ENCODE assay signal across 14 mouse cellular contexts in the genomic region with DNA sequence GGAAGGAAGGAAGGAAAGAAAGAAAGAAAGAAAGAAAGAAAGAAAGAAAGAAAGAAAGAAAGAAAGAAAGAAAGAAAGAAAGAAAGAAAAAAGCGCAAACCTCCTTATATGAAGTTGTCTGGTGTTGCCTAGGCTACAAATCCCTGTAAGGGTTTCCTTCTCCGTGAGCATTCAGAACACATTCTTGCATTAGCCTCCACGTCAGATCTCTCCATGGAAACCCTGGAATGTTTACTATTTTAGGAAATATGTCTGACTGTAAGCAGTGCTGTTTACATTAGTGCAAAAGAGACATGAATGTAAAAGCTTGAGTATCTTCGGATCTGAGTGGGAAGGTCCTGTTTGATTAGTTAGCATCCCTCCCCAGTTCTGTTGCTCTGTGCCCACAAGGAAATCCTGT.
A peak's percentile ranks its signal among the peaks of the same experiment; 100 is the strongest.
DNase-seq lines count a peak whose midpoint lies in the region; ATAC-seq and TF ChIP-seq lines count a peak whose summit lies in the region.
"Had no signal": no experiment of that assay in that cellular context is flagged by ENCODE, and none has a peak within 500 bp of the region (broad histone marks: within the 10 kb centered on the region; RNA-seq: fewer than 3 reads in every experiment).

No protein-coding gene starts in this region.

- no peak for TF ChIP-seq POLR2A in lung, adult 2 months (IDR thresholded peaks at IDR 0.05; ENCODE audit: borderline replicate concordance, extremely low read depth, low read depth, low read length)

- H3K4me2 ChIP-seq in heart, embryonic 16.5 days (ENCODE audit: low read depth, low read length) = 0 out of 2 replicates have a peak overlapping the region, but pooled peaks have one; percentile 6
- H3K4me2 ChIP-seq in lung, postnatal 0 days (replicated peaks; ENCODE audit: low read depth, low read length) = no peak overlapping the region
- peak overlapping the region; percentile 19; the same call in 1 of the 2 replicates for H3K4me2 ChIP-seq in embryonic facial prominence, embryonic 14.5 days (ENCODE audit: low read depth, low read length)
- H3K4me2 ChIP-seq in stomach, embryonic 16.5 days (ENCODE audit: low read depth, low read length) = peak overlapping the region; percentile 4; the same call in 1 of the 2 replicates
- H3K4me2 ChIP-seq: kidney, embryonic 15.5 days; midbrain, embryonic 11.5 days; neural tube, embryonic 13.5 days had no signal

- no peak for TF ChIP-seq CTCF in lung, postnatal 0 days (IDR thresholded peaks at IDR 0.05)
- TF ChIP-seq CTCF in lung, adult 2 months (IDR thresholded peaks at IDR 0.05; ENCODE audit: insufficient read depth, low read length) = no peak

- H3K4me1 ChIP-seq in heart, embryonic 16.5 days (ENCODE audit: control insufficient read depth, insufficient read depth, low read length) = peaks cover 7% of the 10 kb centered on the region; the same call in 1 of the 2 replicates
- H3K4me1 ChIP-seq in lung, postnatal 0 days (ENCODE audit: insufficient read depth, low read depth, low read length) = no peaks in the 10 kb centered on the region
- H3K4me1 ChIP-seq in lung, adult 2 months (ENCODE audit: control insufficient read depth, insufficient read depth, low read length) = no peaks in the 10 kb centered on the region
- H3K4me1 ChIP-seq in embryonic facial prominence, embryonic 14.5 days (ENCODE audit: control insufficient read depth, insufficient read depth, low read length) = peaks cover 3% of the 10 kb centered on the region; the same call in 1 of the 2 replicates
- peaks cover 3% of the 10 kb centered on the region; the same call in 1 of the 2 replicates for H3K4me1 ChIP-seq in stomach, embryonic 16.5 days (ENCODE audit: control insufficient read depth, insufficient read depth, low read length)
- H3K4me1 ChIP-seq: kidney, embryonic 15.5 days; neural tube, embryonic 13.5 days had no signal

- intact Hi-C loops in heart, postnatal 14 days (cut with DNase I) = no loop called here

- no peak for DNase-seq in heart, postnatal 14 days
- peak; percentile 88 for DNase-seq in lung, postnatal 0 days (ENCODE audit: low spot score)
- no peak for DNase-seq in lung, adult 2 months
- DNase-seq in embryonic facial prominence, embryonic 14.5 days (ENCODE audit: low spot score) = peak; percentile 90
- no peak for DNase-seq in left cerebral cortex, adult 18-20 months (ENCODE audit: low spot score in 2 of 2)
- DNase-seq: adrenal gland, postnatal 14 days; liver; right cerebral cortex, adult 18-20 months; thymus, postnatal 4 days had no signal

- H3K9ac ChIP-seq in heart, embryonic 16.5 days (ENCODE audit: low read length) = no peak overlapping the region
- H3K9ac ChIP-seq in lung, postnatal 0 days (replicated peaks; ENCODE audit: low read depth) = no peak overlapping the region
- H3K9ac ChIP-seq in embryonic facial prominence, embryonic 14.5 days (ENCODE audit: low read depth, low read length) = no peak overlapping the region
- no peak overlapping the region for H3K9ac ChIP-seq in stomach, embryonic 16.5 days (ENCODE audit: low read length)
- H3K9ac ChIP-seq: kidney, embryonic 15.5 days; neural tube, embryonic 13.5 days had no signal

- H3K36me3 ChIP-seq in heart, embryonic 16.5 days (ENCODE audit: control insufficient read depth, insufficient read depth) = no peaks in the 10 kb centered on the region
- no peaks in the 10 kb centered on the region for H3K36me3 ChIP-seq in lung, postnatal 0 days (ENCODE audit: insufficient read depth, low read length)
- no peaks in the 10 kb centered on the region for H3K36me3 ChIP-seq in embryonic facial prominence, embryonic 14.5 days (ENCODE audit: control insufficient read depth, insufficient read depth, low read length)
- H3K36me3 ChIP-seq in stomach, embryonic 16.5 days (ENCODE audit: control insufficient read depth, insufficient read depth, low read length) = no peaks in the 10 kb centered on the region
- H3K36me3 ChIP-seq: kidney, embryonic 15.5 days; neural tube, embryonic 13.5 days had no signal

- ATAC-seq in heart, embryonic 16.5 days (replicated peaks; ENCODE audit: extremely low read depth, insufficient read depth, low FRiP score) = no peak
- peak; percentile 84 for ATAC-seq in lung, postnatal 0 days
- ATAC-seq in embryonic facial prominence, embryonic 14.5 days (ENCODE audit: low read depth) = peak; percentile 89
- peak; percentile 83 for ATAC-seq in stomach, embryonic 16.5 days (ENCODE audit: insufficient read depth, low FRiP score)

- H3K4me3 ChIP-seq in heart, embryonic 16.5 days (ENCODE audit: low read length) = no peak overlapping the region
- no peak overlapping the region for H3K4me3 ChIP-seq in lung, postnatal 0 days (ENCODE audit: low read depth, low read length)
- no peak overlapping the region for H3K4me3 ChIP-seq in lung, adult 2 months (replicated peaks; ENCODE audit: extremely low read depth, low read depth, low read length)
- no peak overlapping the region for H3K4me3 ChIP-seq in embryonic facial prominence, embryonic 14.5 days (ENCODE audit: low read depth, low read length)
- no peak overlapping the region for H3K4me3 ChIP-seq in stomach, embryonic 16.5 days (replicated peaks; ENCODE audit: low read length)
- H3K4me3 ChIP-seq: kidney, embryonic 15.5 days; neural tube, embryonic 13.5 days had no signal

- H3K27ac ChIP-seq in heart, embryonic 16.5 days (ENCODE audit: low read length) = no peak overlapping the region
- no peak overlapping the region for H3K27ac ChIP-seq in lung, postnatal 0 days (ENCODE audit: low read length)
- H3K27ac ChIP-seq in embryonic facial prominence, embryonic 14.5 days (replicated peaks; ENCODE audit: low read depth, low read length) = peak overlapping the region; percentile 22; the same call in 1 of the 2 replicates
- H3K27ac ChIP-seq in stomach, embryonic 16.5 days (ENCODE audit: low read length) = no peak overlapping the region
- H3K27ac ChIP-seq: kidney, embryonic 15.5 days; neural tube, embryonic 13.5 days had no signal

- TF ChIP-seq EP300 in lung, postnatal 0 days (IDR thresholded peaks at IDR 0.05) = peak; percentile 38; the same call in 1 of the 2 replicates

- no peaks in the 10 kb centered on the region for H3K27me3 ChIP-seq in heart, embryonic 16.5 days (ENCODE audit: control insufficient read depth, insufficient read depth, low read length)
- H3K27me3 ChIP-seq in lung, postnatal 0 days (replicated peaks; ENCODE audit: insufficient read depth, low read length) = no peaks in the 10 kb centered on the region
- H3K27me3 ChIP-seq in embryonic facial prominence, embryonic 14.5 days (replicated peaks; ENCODE audit: control insufficient read depth, insufficient read depth, low read length) = no peaks in the 10 kb centered on the region
- no peaks in the 10 kb centered on the region for H3K27me3 ChIP-seq in stomach, embryonic 16.5 days (ENCODE audit: control insufficient read depth, insufficient read depth, low read length)
- H3K27me3 ChIP-seq: kidney, embryonic 15.5 days; neural tube, embryonic 13.5 days had no signal

- H3K9me3 ChIP-seq in heart, embryonic 16.5 days (replicated peaks; ENCODE audit: control insufficient read depth, low read length) = no peaks in the 10 kb centered on the region
- no peaks in the 10 kb centered on the region for H3K9me3 ChIP-seq in lung, postnatal 0 days (ENCODE audit: low read length)
- no peaks in the 10 kb centered on the region for H3K9me3 ChIP-seq in embryonic facial prominence, embryonic 14.5 days (ENCODE audit: control insufficient read depth, low read length)
- H3K9me3 ChIP-seq in stomach, embryonic 16.5 days (replicated peaks; ENCODE audit: control insufficient read depth, low read length) = no peaks in the 10 kb centered on the region
- H3K9me3 ChIP-seq: kidney, embryonic 15.5 days; neural tube, embryonic 13.5 days had no signal

- 21% methylated on average over 4 of the region's 4 CpGs for WGBS in heart, embryonic 16.5 days
- 22% methylated on average over 4 of the region's 4 CpGs for WGBS in lung, postnatal 0 days
- WGBS in lung, adult 2 months = 24% methylated on average over 4 of the region's 4 CpGs
- 28% methylated on average over 4 of the region's 4 CpGs for WGBS in embryonic facial prominence, embryonic 14.5 days
- WGBS in stomach, embryonic 16.5 days = 18% methylated on average over 4 of the region's 4 CpGs

Comparison
In these comparisons a context has a peak if more than half of its experiments do, and no peak if none do; other contexts are left out.
1. DNase-seq: peak in lung, postnatal 0 days (single experiment) and embryonic facial prominence, embryonic 14.5 days (single experiment); none in heart, postnatal 14 days (0 of 2), lung, adult 2 months (single experiment) and left cerebral cortex, adult 18-20 months (0 of 2).